8 mouse cellular contexts compared by ENCODE assay signal in genomic region chr11:105362946-105363597, GRCm38 (mm10).
DNase-seq lines count a peak whose midpoint lies in the region; ATAC-seq and TF ChIP-seq lines count a peak whose summit lies in the region.

No protein-coding gene starts in this region.

- no peak for TF ChIP-seq POLR2A in brain, embryonic 14.5 days (IDR thresholded peaks at IDR 0.05; ENCODE audit: borderline replicate concordance, extremely low read depth, insufficient read depth, insufficient read length, poor library complexity, severe bottlenecking)
- TF ChIP-seq POLR2A in embryonic fibroblast, embryonic 13.5 days (IDR thresholded peaks at IDR 0.05; ENCODE audit: low read depth, low read length): no peak

- no peaks in the 10 kb centered on the region for H3K36me3 ChIP-seq in heart, embryonic 10.5 days
- no peaks in the 10 kb centered on the region for H3K36me3 ChIP-seq in kidney, embryonic 15.5 days
- H3K36me3 ChIP-seq in limb, embryonic 15.5 days: no peaks in the 10 kb centered on the region
- no peaks in the 10 kb centered on the region for H3K36me3 ChIP-seq in midbrain, postnatal 0 days (ENCODE audit: insufficient read depth, low read length)

- peak; percentile 66 for ATAC-seq in kidney, embryonic 15.5 days (replicated peaks; ENCODE audit: low FRiP score)
- ATAC-seq in limb, embryonic 15.5 days (ENCODE audit: insufficient number of reproducible peaks, low FRiP score, low TSS enrichment, low read depth): peak; percentile 49
- peak; percentile 82 for ATAC-seq in midbrain, postnatal 0 days (ENCODE audit: low FRiP score)

- peak; percentile 83 to 85 for DNase-seq in B cell, adult 2 months
- DNase-seq in brain, embryonic 14.5 days (ENCODE audit: low read depth): peak; percentile 87
- DNase-seq in heart, embryonic 10.5 days (ENCODE audit: low spot score): peak; percentile 91
- DNase-seq in midbrain, postnatal 0 days (ENCODE audit: low spot score): peak; percentile 80
- DNase-seq in spleen, postnatal 36 days (ENCODE audit: low spot score in 2 of 2): peak; percentile 62 to 65

- H3K9ac ChIP-seq in kidney, embryonic 15.5 days: peak overlapping the region; percentile 56
- H3K9ac ChIP-seq in limb, embryonic 15.5 days: peak overlapping the region; percentile 45
- peak overlapping the region; percentile 77 for H3K9ac ChIP-seq in midbrain, postnatal 0 days (replicated peaks; ENCODE audit: low read length, poor library complexity, severe bottlenecking)

- TF ChIP-seq CTCF in brain, embryonic 14.5 days (IDR thresholded peaks at IDR 0.05; ENCODE audit: borderline replicate concordance, extremely low read depth, insufficient read depth, insufficient read length): peak; percentile 79
- 0 out of 2 replicates have a peak, but pooled peaks have one; percentile 31 for TF ChIP-seq CTCF in embryonic fibroblast, embryonic 13.5 days (IDR thresholded peaks at IDR 0.05; ENCODE audit: borderline replicate concordance, insufficient read depth, low read length)
- TF ChIP-seq CTCF in midbrain, postnatal 0 days (IDR thresholded peaks at IDR 0.05): peak; percentile 84

- H3K27me3 ChIP-seq in heart, embryonic 10.5 days (ENCODE audit: insufficient read depth, poor library complexity, severe bottlenecking): peaks cover 6% of the 10 kb centered on the region; the same call in 1 of the 2 replicates
- H3K27me3 ChIP-seq in kidney, embryonic 15.5 days: no peaks in the 10 kb centered on the region; the same call in 1 of the 2 replicates
- H3K27me3 ChIP-seq in limb, embryonic 15.5 days: no peaks in the 10 kb centered on the region
- no peaks in the 10 kb centered on the region for H3K27me3 ChIP-seq in midbrain, postnatal 0 days (ENCODE audit: insufficient read depth, low read length)

- no peaks in the 10 kb centered on the region for H3K4me1 ChIP-seq in embryonic fibroblast, embryonic 13.5 days (ENCODE audit: control insufficient read depth, insufficient read depth, low read length)
- H3K4me1 ChIP-seq in heart, embryonic 10.5 days: peaks cover 71% of the 10 kb centered on the region
- peaks cover 39% of the 10 kb centered on the region for H3K4me1 ChIP-seq in kidney, embryonic 15.5 days
- peaks cover 19% of the 10 kb centered on the region for H3K4me1 ChIP-seq in limb, embryonic 15.5 days
- H3K4me1 ChIP-seq in midbrain, postnatal 0 days (ENCODE audit: insufficient read depth, low read length): peaks cover 10% of the 10 kb centered on the region; the same call in 1 of the 2 replicates

- peak overlapping the region; percentile 20 for H3K4me3 ChIP-seq in embryonic fibroblast, embryonic 13.5 days (ENCODE audit: insufficient read depth, low read length)
- peak overlapping the region; percentile 74 for H3K4me3 ChIP-seq in heart, embryonic 10.5 days
- H3K4me3 ChIP-seq in kidney, embryonic 15.5 days (replicated peaks): peak overlapping the region; percentile 60
- peak overlapping the region; percentile 56 for H3K4me3 ChIP-seq in limb, embryonic 15.5 days
- peak overlapping the region; percentile 58 for H3K4me3 ChIP-seq in midbrain, postnatal 0 days (ENCODE audit: low read depth, low read length)

- no peak overlapping the region for H3K27ac ChIP-seq in embryonic fibroblast, embryonic 13.5 days (ENCODE audit: insufficient read depth, low read length)
- H3K27ac ChIP-seq in heart, embryonic 10.5 days: peak overlapping the region; percentile 92
- 0 out of 2 replicates have a peak overlapping the region, but pooled peaks have one; percentile 22 for H3K27ac ChIP-seq in kidney, embryonic 15.5 days
- H3K27ac ChIP-seq in limb, embryonic 15.5 days: no peak overlapping the region
- H3K27ac ChIP-seq in midbrain, postnatal 0 days (ENCODE audit: low read depth, low read length): peak overlapping the region; percentile 91

- peak overlapping the region; percentile 94 for H3K4me2 ChIP-seq in kidney, embryonic 15.5 days
- H3K4me2 ChIP-seq in limb, embryonic 15.5 days: peak overlapping the region; percentile 89
- H3K4me2 ChIP-seq in midbrain, postnatal 0 days (ENCODE audit: low read depth, low read length, poor library complexity, severe bottlenecking): peak overlapping the region; percentile 79

- under 1% methylated on average over 40 of the region's 40 CpGs for WGBS in heart, embryonic 10.5 days
- 1% methylated on average over 40 of the region's 40 CpGs for WGBS in kidney, embryonic 15.5 days
- 2% methylated on average over 40 of the region's 40 CpGs for WGBS in limb, embryonic 15.5 days
- WGBS in midbrain, postnatal 0 days: under 1% methylated on average over 39 of the region's 40 CpGs

- H3K9me3 ChIP-seq in heart, embryonic 10.5 days: no peaks in the 10 kb centered on the region
- H3K9me3 ChIP-seq in kidney, embryonic 15.5 days (replicated peaks): no peaks in the 10 kb centered on the region
- no peaks in the 10 kb centered on the region for H3K9me3 ChIP-seq in limb, embryonic 15.5 days
- no peaks in the 10 kb centered on the region for H3K9me3 ChIP-seq in midbrain, postnatal 0 days (ENCODE audit: low read length)

Comparison
In these comparisons a context has a peak if more than half of its experiments do, and no peak if none do; other contexts are left out.
1. CTCF ChIP-seq: peak in every context shown above with its lines; median percentile 84 in midbrain, postnatal 0 days; 79 in brain, embryonic 14.5 days; 31 in embryonic fibroblast, embryonic 13.5 days.
2. H3K27ac ChIP-seq: peak in heart, embryonic 10.5 days (single experiment), kidney, embryonic 15.5 days (single experiment) and midbrain, postnatal 0 days (single experiment); none in embryonic fibroblast, embryonic 13.5 days (single experiment) and limb, embryonic 15.5 days (single experiment).
3. H3K4me3 ChIP-seq: peak in every context shown above with its lines; median percentile 74 in heart, embryonic 10.5 days; 60 in kidney, embryonic 15.5 days; 58 in midbrain, postnatal 0 days; 56 in limb, embryonic 15.5 days; 20 in embryonic fibroblast, embryonic 13.5 days.
4. Peak in every context shown above with its lines, with median percentiles within 50 percentile points of each other: DNase-seq, ATAC-seq, H3K4me2 ChIP-seq and H3K9ac ChIP-seq.